Mouse (Mus musculus): Measurements from ENCODE around the gene Zfp385a. TPM values are rescaled to one million over a fixed set of nuclear protein-coding genes. Genes with fewer than 3 reads are reported as not detected.

Zfp385a gene
- polyA plus RNA-seq, 1 experiment from 2014 or later: 3.6 TPM

GRCm38 (mm10) chr15:103317731-103318130 lies 22.2 kb downstream of the Zfp385a start:
- H3K27ac ChIP-seq (ENCODE audit: low read length): no peak overlapping the region
- 94% methylated on average over 8 of the region's 8 CpGs for WGBS
- H3K9ac ChIP-seq (ENCODE audit: low read depth, low read length): peak overlapping the region; percentile 39; the same call in 1 of the 2 replicates
- H3K4me2 ChIP-seq (ENCODE audit: low read depth, low read length): no peak overlapping the region
- H3K36me3 ChIP-seq (ENCODE audit: control insufficient read depth, insufficient read depth, low read length): no peaks in the 10 kb centered on the region
- no peak for ATAC-seq
- H3K4me3 ChIP-seq (ENCODE audit: low read length): no peak overlapping the region
- H3K4me1 ChIP-seq (ENCODE audit: control insufficient read depth, insufficient read depth, low read length): peaks cover 26% of the 10 kb centered on the region
- H3K9me3 ChIP-seq (ENCODE audit: control insufficient read depth, low read length): no peaks in the 10 kb centered on the region
- 0 out of 2 replicates have a peak, but pooled peaks cover 3% of the 10 kb centered on the region for H3K27me3 ChIP-seq (replicated peaks; ENCODE audit: control insufficient read depth, insufficient read depth, low read length)

- H3K27me3 ChIP-seq (replicated peaks; ENCODE audit: control insufficient read depth, insufficient read depth, low read length): 0 out of 2 replicates have a peak, but pooled peaks cover 3% of the 10 kb centered on the region
- H3K36me3 ChIP-seq (ENCODE audit: control insufficient read depth, insufficient read depth, low read length): no peaks in the 10 kb centered on the region
- H3K4me3 ChIP-seq (ENCODE audit: low read length): no peak overlapping the region
- no peaks in the 10 kb centered on the region for H3K9me3 ChIP-seq (ENCODE audit: control insufficient read depth, low read length)
- H3K4me2 ChIP-seq (ENCODE audit: low read depth, low read length): no peak overlapping the region
- no peak overlapping the region for H3K27ac ChIP-seq (ENCODE audit: low read length)
- H3K4me1 ChIP-seq (ENCODE audit: control insufficient read depth, insufficient read depth, low read length): peaks cover 22% of the 10 kb centered on the region
- no peak for ATAC-seq
- no peak overlapping the region for H3K9ac ChIP-seq (ENCODE audit: low read depth, low read length)
Observed at GRCm38 (mm10) chr15:103317120-103317519, 22.8 kb downstream of the Zfp385a start.

- Histone ChIP-seq H3K4me1 (ENCODE audit: control insufficient read depth, insufficient read depth, low read length) (peaks cover 22% of the 10 kb centered on the region), H3K4me3 (ENCODE audit: low read length) (no peak overlapping the region), H3K9me3 (ENCODE audit: control insufficient read depth, low read length) (no peaks in the 10 kb centered on the region), H3K4me2 (ENCODE audit: low read depth, low read length) (no peak overlapping the region), H3K27me3 (replicated peaks; ENCODE audit: control insufficient read depth, insufficient read depth, low read length) (0 out of 2 replicates have a peak, but pooled peaks cover 3% of the 10 kb centered on the region), H3K27ac (ENCODE audit: low read length) (no peak overlapping the region), H3K36me3 (ENCODE audit: control insufficient read depth, insufficient read depth, low read length) (no peaks in the 10 kb centered on the region), H3K9ac (ENCODE audit: low read depth, low read length) (no peak overlapping the region)
- ATAC-seq: no peak
- WGBS: 75% methylated on average over 10 of the region's 10 CpGs
Observed at GRCm38 (mm10) chr15:103315979-103316776, 23.7 kb downstream of the Zfp385a start.

- no peaks in the 10 kb centered on the region for H3K9me3 ChIP-seq (ENCODE audit: control insufficient read depth, low read length)
- 4% methylated on average over 18 of the region's 18 CpGs for WGBS
- peak; percentile 80 for ATAC-seq
Observed at GRCm38 (mm10) chr15:103315011-103315502, 24.8 kb downstream of the Zfp385a start.

GRCm38 (mm10) chr15:103314181-103314580 lies 25.7 kb downstream of the Zfp385a start:
- H3K9ac ChIP-seq (ENCODE audit: low read depth, low read length): peak overlapping the region; percentile 61
- ATAC-seq: no peak
- H3K4me3 ChIP-seq (ENCODE audit: low read length): no peak overlapping the region
- H3K9me3 ChIP-seq (ENCODE audit: control insufficient read depth, low read length): no peaks in the 10 kb centered on the region
- peaks cover 22% of the 10 kb centered on the region for H3K4me1 ChIP-seq (ENCODE audit: control insufficient read depth, insufficient read depth, low read length)
- WGBS: 51% methylated on average over 21 of the region's 22 CpGs
- peak overlapping the region; percentile 63 for H3K4me2 ChIP-seq (ENCODE audit: low read depth, low read length)
- 0 out of 2 replicates have a peak, but pooled peaks cover 3% of the 10 kb centered on the region for H3K27me3 ChIP-seq (replicated peaks; ENCODE audit: control insufficient read depth, insufficient read depth, low read length)
- H3K27ac ChIP-seq (ENCODE audit: low read length): no peak overlapping the region
- H3K36me3 ChIP-seq (ENCODE audit: control insufficient read depth, insufficient read depth, low read length): no peaks in the 10 kb centered on the region

More at GRCm38 (mm10) chr15:103315011-103315502, 24.8 kb downstream of the Zfp385a start:
- no peaks in the 10 kb centered on the region for H3K36me3 ChIP-seq (ENCODE audit: control insufficient read depth, insufficient read depth, low read length)
- H3K4me3 ChIP-seq (ENCODE audit: low read length): peak overlapping the region; percentile 39
- peak overlapping the region; percentile 63 for H3K4me2 ChIP-seq (ENCODE audit: low read depth, low read length)
- peak overlapping the region; percentile 61 for H3K9ac ChIP-seq (ENCODE audit: low read depth, low read length)
- 0 out of 2 replicates have a peak, but pooled peaks cover 3% of the 10 kb centered on the region for H3K27me3 ChIP-seq (replicated peaks; ENCODE audit: control insufficient read depth, insufficient read depth, low read length)
- H3K4me1 ChIP-seq (ENCODE audit: control insufficient read depth, insufficient read depth, low read length): peaks cover 22% of the 10 kb centered on the region
- no peak overlapping the region for H3K27ac ChIP-seq (ENCODE audit: low read length)

GRCm38 (mm10) chr15:103313495-103314095 lies 26.3 kb downstream of the Zfp385a start:
- Histone ChIP-seq H3K36me3 (ENCODE audit: control insufficient read depth, insufficient read depth, low read length) (no peaks in the 10 kb centered on the region), H3K4me2 (ENCODE audit: low read depth, low read length) (peak overlapping the region; percentile 63; the same call in 1 of the 2 replicates), H3K27ac (ENCODE audit: low read length) (no peak overlapping the region), H3K27me3 (replicated peaks; ENCODE audit: control insufficient read depth, insufficient read depth, low read length) (0 out of 2 replicates have a peak, but pooled peaks cover 3% of the 10 kb centered on the region), H3K4me3 (ENCODE audit: low read length) (no peak overlapping the region), H3K9ac (ENCODE audit: low read depth, low read length) (no peak overlapping the region), H3K9me3 (ENCODE audit: control insufficient read depth, low read length) (no peaks in the 10 kb centered on the region), H3K4me1 (ENCODE audit: control insufficient read depth, insufficient read depth, low read length) (peaks cover 28% of the 10 kb centered on the region)
- no peak for ATAC-seq
- 15% methylated on average over 18 of the region's 18 CpGs for WGBS

- Histone ChIP-seq H3K4me3 (ENCODE audit: low read length) (no peak within 1 kb of the TSS), H3K4me1 (ENCODE audit: control insufficient read depth, insufficient read depth, low read length) (peaks cover 40% of the 10 kb centered on the region), H3K27me3 (replicated peaks; ENCODE audit: control insufficient read depth, insufficient read depth, low read length) (0 out of 2 replicates have a peak, but pooled peaks cover 3% of the 10 kb centered on the region), H3K9me3 (ENCODE audit: control insufficient read depth, low read length) (no peaks in the 10 kb centered on the region), H3K36me3 (ENCODE audit: control insufficient read depth, insufficient read depth, low read length) (no peaks in the 10 kb centered on the region), H3K27ac (ENCODE audit: low read length) (no peak within 1 kb of the TSS), H3K9ac (ENCODE audit: low read depth, low read length) (no peak within 1 kb of the TSS), H3K4me2 (ENCODE audit: low read depth, low read length) (no peak within 1 kb of the TSS)
- no peak for ATAC-seq
- 66% methylated on average over 6 of the region's 6 CpGs for whole genome bisulfite sequencing
Observed at GRCm38 (mm10) chr15:103310365-103310910, 29.5 kb downstream of the Zfp385a start, which contains the start of gene Gpr84. Gene Gpr84, minus strand, starts transcription at chr15:103310612.

- Histone ChIP-seq H3K4me3 (ENCODE audit: low read length) (0 out of 2 replicates have a peak overlapping the region, but pooled peaks have one; percentile 6), H3K4me1 (ENCODE audit: control insufficient read depth, insufficient read depth, low read length) (peaks cover 38% of the 10 kb centered on the region), H3K9ac (ENCODE audit: low read depth, low read length) (peak overlapping the region; percentile 44), H3K4me2 (ENCODE audit: low read depth, low read length) (peak overlapping the region; percentile 42), H3K36me3 (ENCODE audit: control insufficient read depth, insufficient read depth, low read length) (no peaks in the 10 kb centered on the region), H3K27me3 (replicated peaks; ENCODE audit: control insufficient read depth, insufficient read depth, low read length) (no peaks in the 10 kb centered on the region), H3K27ac (ENCODE audit: low read length) (no peak overlapping the region), H3K9me3 (ENCODE audit: control insufficient read depth, low read length) (no peaks in the 10 kb centered on the region)
- 68% methylated on average over 26 of the region's 26 CpGs for WGBS
- no peak for ATAC-seq
Observed at GRCm38 (mm10) chr15:103308876-103309580, 30.9 kb downstream of the Zfp385a start.
